Mouse (Mus musculus) fibroblast of lung, adult 2 months (primary cell): ENCODE measurements around the gene Ms4a1.
"Not testable (repeated sequence)": the region's sequence is repeated elsewhere in the genome, so short reads cannot be mapped to it uniquely, and the experiment has no call there.

Experiments used
- DNase-seq: peaks from one replicate; pipeline ENCODE4 v3.0.0-alpha.2; 2011; ENCODE audit warnings: low read depth

Gene Ms4a1

DNA sequence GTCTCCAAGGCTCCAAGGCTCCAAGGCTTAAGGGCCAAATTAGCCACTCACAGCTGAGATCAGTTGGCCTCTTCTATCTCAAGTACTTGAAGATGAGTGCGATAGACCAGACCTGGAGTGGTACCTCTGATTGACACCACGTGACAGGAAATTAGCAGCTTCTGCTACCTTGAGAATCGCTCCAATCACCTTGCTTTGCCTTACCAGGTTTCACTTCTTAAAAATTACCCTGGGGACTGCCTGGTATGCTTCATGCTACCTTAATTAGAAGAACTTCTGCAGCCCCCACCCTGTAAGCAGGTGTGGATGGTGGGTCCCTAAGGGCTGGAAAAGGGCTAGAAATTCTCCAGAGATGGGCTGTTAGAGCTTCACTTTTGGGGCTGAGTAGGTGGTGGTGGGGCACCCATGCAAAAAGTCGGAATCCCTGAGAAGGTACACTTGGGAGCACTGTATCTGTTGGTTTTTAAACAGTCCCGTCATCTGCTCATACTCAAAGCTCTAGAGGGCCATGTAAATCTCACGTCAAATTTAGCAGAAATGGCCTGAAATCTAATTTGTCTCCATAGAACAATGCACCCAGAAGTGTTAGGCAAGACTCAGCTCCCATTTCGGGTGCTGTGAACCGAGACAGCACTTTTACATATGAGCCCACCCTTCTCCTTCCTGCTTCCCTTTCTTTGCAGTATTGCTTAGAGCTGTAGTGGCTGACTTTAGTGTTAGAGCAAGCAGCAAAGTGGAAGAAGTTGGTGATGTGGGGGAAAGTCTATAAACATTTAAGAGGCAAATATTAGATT lies at the start of gene Ms4a1:
Gene Ms4a1, minus strand, starts transcription at position 190 of the 794 bp plus-strand sequence.
- DNase-seq = no peak

DNA sequence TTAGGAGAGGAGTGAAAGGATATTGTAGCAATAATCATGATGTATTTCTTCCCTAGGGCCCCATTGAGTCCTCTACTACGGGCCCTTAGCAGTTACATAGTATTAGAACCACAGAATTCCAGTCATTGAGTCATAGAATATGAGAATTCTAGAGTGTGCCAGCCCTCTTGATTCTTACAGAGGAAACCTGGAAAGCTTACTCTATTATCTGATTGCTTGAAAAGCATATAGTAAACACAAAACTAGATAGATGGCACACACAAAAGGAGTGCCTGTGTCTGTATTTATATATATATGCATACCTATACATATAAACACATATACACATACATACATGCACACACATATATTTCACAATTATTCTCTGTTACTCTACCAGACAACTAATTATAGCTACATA lies 48.3 kb upstream of the Ms4a1 start, which contains the start of gene Ms4a14:
Gene Ms4a14, minus strand, starts transcription at position 101 of the 400 bp plus-strand sequence.
- no peak for DNase-seq

- DNase-seq = no peak
These were observed 42.8 kb upstream of the Ms4a1 start for GRCm38 (mm10) chr19:11308888-11309287.

DNA sequence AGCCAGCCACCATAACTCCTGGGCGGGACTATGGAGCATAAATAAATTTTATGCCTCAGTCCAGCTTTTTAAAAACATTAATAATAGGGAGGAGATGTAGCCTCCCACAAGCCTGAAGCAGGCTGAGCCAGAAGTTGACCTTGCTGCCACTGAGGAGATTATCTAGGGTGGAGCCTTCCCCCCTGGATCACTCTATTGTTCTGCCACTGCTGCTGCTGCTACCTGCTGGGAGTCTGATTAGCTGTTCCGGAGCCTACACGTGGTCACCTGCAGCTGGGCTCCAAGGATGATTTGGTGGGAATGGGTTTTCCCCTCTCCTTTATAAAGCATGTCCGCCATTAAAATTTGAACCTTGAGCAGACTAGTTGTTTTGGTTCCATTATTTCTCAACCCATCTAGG lies 33.5 kb upstream of the Ms4a1 start:
- not testable (repeated sequence) for DNase-seq

- no peak for DNase-seq
These were observed 32.9 kb upstream of the Ms4a1 start for GRCm38 (mm10) chr19:11298939-11299338.

DNA sequence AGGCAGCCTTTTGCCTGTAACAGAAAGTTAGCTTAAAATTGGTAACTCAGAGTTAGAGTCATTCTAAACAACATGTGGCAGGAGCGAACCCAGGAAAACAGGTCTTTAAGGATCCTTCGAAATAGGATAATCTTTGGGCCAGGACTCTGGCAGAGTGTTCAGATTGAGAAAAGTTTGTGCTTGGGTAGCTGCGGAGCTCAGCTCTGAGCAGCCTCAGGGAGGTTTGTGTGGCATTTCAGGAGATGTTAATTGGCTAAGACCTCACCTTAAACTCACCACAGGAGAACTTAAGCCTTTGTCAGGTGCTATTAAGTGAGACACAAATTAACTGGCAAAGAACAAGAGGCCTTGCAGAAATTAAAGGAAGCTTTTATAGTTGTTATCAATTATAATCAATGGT lies 27.6 kb upstream of the Ms4a1 start:
- DNase-seq = not testable (repeated sequence)

- no peak for DNase-seq
These were observed 26.9 kb upstream of the Ms4a1 start for GRCm38 (mm10) chr19:11292990-11293389.

- no peak for DNase-seq
These were observed 17.7 kb upstream of the Ms4a1 start, which contains the start of gene Ms4a5 for GRCm38 (mm10) chr19:11283773-11284172. Ms4a5 (minus strand) TSS chr19:11283873.

DNA sequence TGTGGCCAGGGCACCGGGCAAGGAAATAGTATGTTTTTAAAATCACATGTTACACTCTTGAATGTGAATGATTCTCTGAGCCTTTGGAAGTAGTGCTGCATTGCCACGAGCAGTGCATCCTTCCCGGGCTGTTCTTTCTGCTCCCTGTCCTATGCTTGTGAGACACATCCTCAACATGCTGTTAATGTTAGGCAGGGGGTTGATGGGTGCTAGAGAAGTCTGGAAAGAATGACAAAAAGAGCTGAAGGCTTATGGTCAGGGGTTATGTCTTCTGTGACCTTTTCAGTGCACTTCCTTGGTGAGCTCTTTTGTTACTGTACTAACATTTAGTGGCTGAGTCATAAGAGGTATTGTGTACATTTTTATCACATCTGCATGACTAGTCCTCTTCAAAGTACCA lies 14.2 kb upstream of the Ms4a1 start:
- no peak for DNase-seq

GRCm38 (mm10) chr19:11276431-11276830 lies 10.4 kb upstream of the Ms4a1 start:
- no peak for DNase-seq

DNA sequence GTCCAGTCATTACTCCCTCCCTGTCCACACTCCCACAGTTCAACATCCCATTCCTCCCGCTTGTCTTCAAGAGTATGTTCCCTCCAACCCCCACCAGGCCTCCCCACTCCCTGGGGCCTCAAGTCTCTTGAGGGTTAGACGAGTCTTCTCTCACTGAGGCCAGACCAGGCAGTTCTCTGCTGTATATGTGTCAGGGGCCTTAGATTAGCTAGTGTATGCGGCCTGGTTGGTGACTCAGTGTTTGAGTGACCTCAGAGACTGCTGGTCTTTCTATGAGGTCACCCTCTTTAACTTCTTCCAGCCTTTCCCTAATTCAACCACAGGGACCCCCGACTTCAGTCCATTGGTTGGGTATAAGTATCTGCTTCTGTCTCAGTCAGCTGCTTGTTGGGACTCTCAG lies 915 bp upstream of the Ms4a1 start:
- no peak for DNase-seq

DNA sequence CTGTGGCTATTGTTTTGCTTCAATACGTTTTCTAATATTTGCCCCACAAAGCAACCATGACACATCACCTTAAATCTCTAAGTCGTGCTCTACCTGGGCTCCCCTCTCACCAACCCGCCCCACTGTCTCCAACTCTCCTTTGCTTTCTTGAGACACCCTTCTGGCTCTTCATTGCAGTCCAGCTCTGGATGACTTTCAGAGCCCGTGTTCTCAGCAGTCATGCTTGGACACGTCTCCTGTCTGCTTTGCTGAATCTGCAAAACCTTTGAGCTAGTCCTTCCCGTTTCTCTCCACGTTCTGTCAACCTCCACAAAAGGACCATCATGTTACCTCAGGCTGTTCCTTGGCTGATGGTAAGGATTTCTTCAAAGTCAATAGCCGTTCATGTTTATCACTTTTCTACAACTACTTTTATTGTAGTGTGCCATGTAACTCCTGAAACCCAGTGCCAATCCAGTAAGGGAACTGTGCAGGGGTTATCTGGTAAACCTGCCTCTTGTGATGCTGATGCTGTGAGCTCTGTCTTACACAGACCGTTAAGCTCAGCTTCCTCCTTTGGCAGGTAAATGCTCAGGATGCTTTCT lies 1.3 kb downstream of the Ms4a1 start:
- DNase-seq = no peak

- DNase-seq = no peak
These were observed 2.5 kb downstream of the Ms4a1 start for GRCm38 (mm10) chr19:11263549-11263948.

- DNase-seq = not testable (repeated sequence)
These were observed 3.1 kb downstream of the Ms4a1 start for GRCm38 (mm10) chr19:11262932-11263331.

DNA sequence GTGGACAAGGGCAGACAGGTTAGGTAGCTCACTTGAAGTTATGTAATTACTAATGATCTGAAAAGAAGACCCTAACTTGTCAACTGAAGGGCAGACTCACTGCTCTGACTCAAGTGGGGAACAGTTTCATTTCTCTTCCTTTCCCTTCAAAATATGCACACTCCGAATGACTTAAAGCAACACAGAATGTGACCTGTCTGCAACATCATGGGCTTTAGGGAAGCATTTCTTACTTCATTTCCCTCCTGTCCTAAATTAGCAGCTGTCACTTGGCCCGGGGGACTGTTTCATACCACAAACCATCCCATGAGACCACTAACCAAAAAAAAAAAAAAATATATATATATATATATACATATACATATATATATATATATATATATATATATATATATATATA lies 4.5 kb downstream of the Ms4a1 start:
- DNase-seq = no peak

- no peak for DNase-seq
These were observed 21.8 kb downstream of the Ms4a1 start for GRCm38 (mm10) chr19:11244230-11244629.

DNA sequence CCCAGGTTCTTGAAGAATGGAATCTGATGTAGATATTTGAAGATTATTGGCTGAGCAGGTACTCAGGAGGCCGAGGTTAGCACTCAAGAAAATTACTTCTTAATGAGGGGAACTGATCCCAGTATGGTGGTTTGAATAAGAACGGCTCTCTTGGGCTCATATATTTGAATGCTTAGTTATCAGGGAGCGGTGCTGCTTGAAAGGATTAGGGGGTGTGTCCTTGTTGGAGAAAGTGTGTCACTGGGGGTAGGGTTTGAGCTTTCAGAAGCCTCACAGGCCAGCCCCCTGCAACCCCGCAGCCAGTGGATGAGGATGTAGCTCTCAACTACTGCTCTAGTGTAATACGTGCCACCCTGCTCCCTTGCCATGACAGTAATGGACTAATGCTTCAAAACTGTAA lies 23.5 kb downstream of the Ms4a1 start:
- no peak for DNase-seq

DNA sequence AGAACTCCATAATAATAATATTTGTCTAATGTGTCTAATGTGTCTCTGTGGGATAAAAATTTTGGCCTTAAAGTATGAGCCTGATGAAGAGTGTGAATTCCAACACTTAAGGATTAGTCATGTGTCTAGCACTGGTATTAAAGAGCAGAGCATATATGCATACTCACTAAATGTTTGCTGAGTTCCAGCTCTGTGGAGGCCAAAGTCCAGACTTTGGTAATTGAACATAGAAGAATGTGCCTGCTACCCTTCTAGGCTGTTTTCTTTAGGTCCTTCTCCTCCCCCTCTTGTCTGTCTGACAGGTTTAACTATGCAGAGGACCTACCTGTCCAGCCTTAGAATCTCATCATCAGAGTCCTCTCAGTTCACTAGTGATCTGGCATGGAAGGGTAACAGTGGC lies 30.2 kb downstream of the Ms4a1 start:
- no peak for DNase-seq

DNA sequence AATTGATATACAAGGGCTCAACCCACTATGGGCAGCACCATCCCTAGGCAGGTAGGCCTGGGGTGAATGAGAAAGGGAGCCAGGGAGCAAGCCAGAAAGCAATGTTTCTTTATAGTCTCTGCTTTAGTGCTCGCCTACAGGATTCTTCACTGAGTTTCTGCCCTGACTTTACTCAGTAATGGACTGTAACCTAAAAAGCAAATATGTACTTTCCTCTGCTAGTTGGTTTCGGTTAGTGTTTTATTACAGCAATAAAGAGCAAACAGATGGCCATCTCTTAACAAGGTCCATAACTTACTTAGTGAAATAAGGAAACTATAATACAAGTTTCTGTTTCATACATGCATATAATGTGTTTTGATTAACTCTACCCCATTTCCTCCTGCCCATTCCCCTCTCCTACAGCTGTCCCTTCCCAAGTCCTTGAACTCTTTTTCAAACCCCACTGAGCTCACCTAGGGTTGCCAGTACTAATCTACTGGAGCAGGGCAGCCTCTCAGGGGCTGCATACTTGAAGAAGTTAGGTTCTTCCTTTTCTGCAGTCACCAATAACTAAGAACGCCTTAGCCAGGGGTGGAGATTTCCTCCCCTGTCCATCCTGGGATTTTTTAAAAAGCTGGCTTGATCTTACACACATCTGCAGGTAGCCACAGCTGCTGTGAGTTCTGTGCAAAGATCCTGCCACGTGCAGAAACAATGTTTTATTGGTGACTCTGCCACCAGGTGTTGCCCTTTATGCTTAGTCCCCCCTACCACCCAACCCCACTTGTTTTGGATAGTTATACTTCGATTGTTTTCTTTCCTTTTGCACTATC lies 30.9 kb downstream of the Ms4a1 start:
- DNase-seq = no peak

GRCm38 (mm10) chr19:11234244-11234643 lies 31.8 kb downstream of the Ms4a1 start:
- no peak for DNase-seq

DNA sequence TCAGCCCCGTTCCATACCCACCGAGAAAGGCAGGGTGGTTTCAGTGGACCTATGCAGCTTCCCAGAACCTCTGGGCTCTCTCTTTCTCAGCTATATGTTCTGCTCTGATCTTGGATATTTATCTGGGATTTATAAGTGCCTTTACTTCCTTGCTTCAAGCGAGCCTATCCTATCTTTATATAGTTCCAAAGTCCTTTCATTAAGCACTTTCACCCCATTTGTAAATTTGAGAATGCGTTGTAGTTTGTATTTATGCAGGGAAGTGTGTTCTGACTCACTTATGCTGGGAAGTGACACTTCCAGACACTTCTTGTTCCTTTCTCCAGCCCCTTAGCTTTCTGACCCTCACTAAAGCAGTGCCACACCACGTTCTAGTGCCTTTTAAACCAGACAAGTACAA lies 33.7 kb downstream of the Ms4a1 start, which contains the start of gene Ms4a12:
Gene Ms4a12, minus strand, starts transcription at position 101 of the 400 bp plus-strand sequence.
- DNase-seq = no peak
